Comparison of ENCODE assay signal across 9 mouse cellular contexts in the genomic region with DNA sequence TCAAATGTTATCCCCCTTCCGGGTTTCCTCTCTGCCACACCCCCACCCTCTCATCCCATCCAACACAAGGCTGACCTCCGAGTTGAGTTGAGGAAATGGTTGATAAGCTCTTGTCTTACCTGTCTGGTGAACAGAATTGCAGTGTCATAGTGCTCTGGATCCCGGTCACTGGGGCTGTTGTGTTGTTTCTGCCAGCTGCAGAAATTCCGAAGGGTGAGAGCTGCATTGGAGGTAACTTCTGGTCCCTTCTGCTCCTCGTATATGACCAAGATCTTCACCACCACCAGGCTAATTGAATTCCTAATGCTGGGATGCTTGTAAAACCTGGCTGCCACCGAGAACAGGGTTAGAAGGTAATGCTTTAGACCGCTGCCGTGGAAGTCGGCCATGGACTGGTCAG. TPM values are rescaled to one million over a fixed set of nuclear protein-coding genes. Genes with fewer than 3 reads are reported as not detected.
A peak's percentile ranks its signal among the peaks of the same experiment; 100 is the strongest.
DNase-seq lines count a peak whose midpoint lies in the region; ATAC-seq lines count a peak whose summit lies in the region.
"Had no signal": no experiment of that assay in that cellular context is flagged by ENCODE, and none has a peak within 500 bp of the region (broad histone marks: within the 10 kb centered on the region; RNA-seq: fewer than 3 reads in every experiment).

No protein-coding gene starts in this region.

- intact Hi-C loops in heart, postnatal 25 days (cut with DNase I), result loop anchor here (2.0 to 10.0 kb wide), 6 partner anchors 19 to 1595 kb away; a partner anchor contains a TSS

- ATAC-seq in heart, embryonic 11.5 days (replicated peaks; ENCODE audit: insufficient number of reproducible peaks, low FRiP score, low TSS enrichment), result no peak
- ATAC-seq in hindbrain, embryonic 15.5 days (ENCODE audit: low FRiP score, low read depth), result no peak
- ATAC-seq in midbrain, embryonic 12.5 days (ENCODE audit: low FRiP score, low read depth), result no peak

- H3K27me3 ChIP-seq in heart, embryonic 11.5 days (ENCODE audit: control insufficient read depth, insufficient read depth, low read length), result no peaks in the 10 kb centered on the region
- H3K27me3 ChIP-seq in hindbrain, embryonic 15.5 days, result 0 out of 2 replicates have a peak, but pooled peaks cover 7% of the 10 kb centered on the region
- H3K27me3 ChIP-seq in midbrain, embryonic 12.5 days, result 0 out of 2 replicates have a peak, but pooled peaks cover 13% of the 10 kb centered on the region
- H3K27me3 ChIP-seq: CH12.LX had no signal

- WGBS in heart, embryonic 11.5 days (ENCODE audit: insufficient replicate concordance), result 55% methylated on average over 9 of the region's 9 CpGs
- 83% methylated on average over 9 of the region's 9 CpGs for WGBS in hindbrain, embryonic 15.5 days
- WGBS in midbrain, embryonic 12.5 days, result 76% methylated on average over 9 of the region's 9 CpGs

- H3K9me3 ChIP-seq in heart, embryonic 11.5 days (replicated peaks; ENCODE audit: control insufficient read depth, low read length), result no peaks in the 10 kb centered on the region
- no peaks in the 10 kb centered on the region for H3K9me3 ChIP-seq in hindbrain, embryonic 15.5 days
- no peaks in the 10 kb centered on the region for H3K9me3 ChIP-seq in midbrain, embryonic 12.5 days

- H3K27ac ChIP-seq in heart, embryonic 11.5 days (ENCODE audit: low read depth, low read length), result no peak overlapping the region
- no peak overlapping the region for H3K27ac ChIP-seq in brown adipose tissue, adult 24 weeks (replicated peaks; ENCODE audit: low read depth, low read length)
- H3K27ac ChIP-seq in hindbrain, embryonic 15.5 days (replicated peaks), result no peak overlapping the region
- no peak overlapping the region for H3K27ac ChIP-seq in midbrain, embryonic 12.5 days (replicated peaks)

- H3K4me2 ChIP-seq in heart, embryonic 11.5 days, result peak overlapping the region; percentile 79
- H3K4me2 ChIP-seq in hindbrain, embryonic 15.5 days, result peak overlapping the region; percentile 100
- H3K4me2 ChIP-seq in midbrain, embryonic 12.5 days (replicated peaks), result peak overlapping the region; percentile 79; the same call in 1 of the 2 replicates

- peaks cover 9% of the 10 kb centered on the region for H3K4me1 ChIP-seq in heart, embryonic 11.5 days (ENCODE audit: control insufficient read depth, insufficient read depth, low read length)
- H3K4me1 ChIP-seq in brown adipose tissue, adult 24 weeks (ENCODE audit: control insufficient read depth, insufficient read depth, insufficient read length, low read length), result peaks cover 10% of the 10 kb centered on the region
- peaks cover 30% of the 10 kb centered on the region for H3K4me1 ChIP-seq in hindbrain, embryonic 15.5 days (replicated peaks)
- 0 out of 2 replicates have a peak, but pooled peaks cover 8% of the 10 kb centered on the region for H3K4me1 ChIP-seq in midbrain, embryonic 12.5 days

- H3K4me3 ChIP-seq in heart, embryonic 11.5 days (ENCODE audit: low read depth, low read length), result peak overlapping the region; percentile 90
- peak overlapping the region; percentile 42 for H3K4me3 ChIP-seq in brown adipose tissue, adult 24 weeks (ENCODE audit: insufficient read depth, low read depth, low read length)
- H3K4me3 ChIP-seq in hindbrain, embryonic 15.5 days, result peak overlapping the region; percentile 54; the same call in 1 of the 2 replicates
- no peak overlapping the region for H3K4me3 ChIP-seq in midbrain, embryonic 12.5 days

- H3K9ac ChIP-seq in heart, embryonic 11.5 days (ENCODE audit: low read depth, low read length), result peak overlapping the region; percentile 44; the same call in 1 of the 2 replicates
- no peak overlapping the region for H3K9ac ChIP-seq in hindbrain, embryonic 15.5 days
- no peak overlapping the region for H3K9ac ChIP-seq in midbrain, embryonic 12.5 days (replicated peaks)

- peaks cover 30% of the 10 kb centered on the region for H3K36me3 ChIP-seq in heart, embryonic 11.5 days (ENCODE audit: control insufficient read depth, insufficient read depth, low read length)
- peaks cover 14% of the 10 kb centered on the region; the same call in 1 of the 2 replicates for H3K36me3 ChIP-seq in hindbrain, embryonic 15.5 days
- peaks cover 28% of the 10 kb centered on the region for H3K36me3 ChIP-seq in midbrain, embryonic 12.5 days

- DNase-seq in heart, postnatal 25 days (ENCODE audit: low spot score), result no peak
- no peak for DNase-seq in T-cell, adult 2 months (ENCODE audit: low spot score)
- DNase-seq in layer of hippocampus, adult 18-20 months (ENCODE audit: low spot score in 2 of 2), result no peak
- DNase-seq in right cerebral cortex, adult 18-20 months, result no peak

RNA-seq across cellular contexts. Expression of a gene that starts 2.9 kb away (rescaled TPM):
- 46.6 and 66.1 TPM in 2 replicates for polyA plus RNA-seq in heart, embryonic 11.5 days (2014; fragmentation: Nextera tagmentation; extraction: Ambion mirVana)
- 10 to 100 TPM; 26.9 to 28.0 TPM for total RNA-seq in heart, postnatal 25 days (2021)
- polyA plus RNA-seq in brown adipose tissue, adult 24 weeks (2012; ENCODE audit: insufficient read depth, insufficient read length, missing spikeins), result 8.4 and 9.3 TPM in 2 replicates
- 11.4 and 13.9 TPM in 2 replicates for polyA plus RNA-seq in hindbrain, embryonic 15.5 days (2015; fragmentation: Nextera tagmentation; extraction: Ambion mirVana)
- polyA plus RNA-seq in midbrain, embryonic 12.5 days (2016; fragmentation: Nextera tagmentation; extraction: Ambion mirVana), result 8.6 and 9.2 TPM in 2 replicates
- total RNA-seq in layer of hippocampus, adult 18-20 months (2021), result 10 to 100 TPM; 20.3 to 25.1 TPM
- total RNA-seq: CH12.LX had no signal
